Comparison of ENCODE assay signal across 13 mouse cellular contexts in the genomic region with DNA sequence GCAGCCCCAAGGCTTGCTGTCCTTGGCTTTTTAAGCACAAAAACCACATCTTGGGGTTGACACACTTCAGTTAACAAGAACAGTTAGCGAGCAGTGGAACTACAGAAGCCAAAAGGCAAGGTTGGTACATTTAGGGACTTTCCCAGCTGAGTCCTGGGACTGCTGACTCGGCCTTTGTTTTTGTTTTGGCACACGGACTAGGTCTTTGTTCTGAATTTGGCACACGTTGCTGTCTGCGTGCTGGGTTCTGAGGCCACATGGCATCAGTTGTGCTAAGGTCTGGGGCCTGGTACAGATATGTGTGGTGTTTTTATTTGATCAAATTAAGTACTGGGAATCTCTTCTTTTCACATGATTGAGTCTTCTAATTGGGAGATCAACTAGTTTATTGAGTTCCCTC.
DNase-seq lines count a peak whose midpoint lies in the region; ATAC-seq and TF ChIP-seq lines count a peak whose summit lies in the region.
"Had no signal": no experiment of that assay in that cellular context is flagged by ENCODE, and none has a peak within 500 bp of the region (broad histone marks: within the 10 kb centered on the region; RNA-seq: fewer than 3 reads in every experiment).

No protein-coding gene starts in this region.

- H3K9ac ChIP-seq in forebrain, embryonic 15.5 days (replicated peaks): no peak overlapping the region
- H3K9ac ChIP-seq in forebrain, embryonic 12.5 days: no peak overlapping the region
- no peak overlapping the region for H3K9ac ChIP-seq in hindbrain, postnatal 0 days (replicated peaks; ENCODE audit: low read length)
- no peak overlapping the region for H3K9ac ChIP-seq in intestine, embryonic 15.5 days
- H3K9ac ChIP-seq in kidney, embryonic 16.5 days (replicated peaks; ENCODE audit: low read length): no peak overlapping the region
- H3K9ac ChIP-seq: heart, embryonic 12.5 days had no signal

- H3K4me2 ChIP-seq in forebrain, embryonic 15.5 days (replicated peaks): no peak overlapping the region
- no peak overlapping the region for H3K4me2 ChIP-seq in forebrain, embryonic 12.5 days
- no peak overlapping the region for H3K4me2 ChIP-seq in hindbrain, postnatal 0 days (ENCODE audit: low read depth, low read length)
- no peak overlapping the region for H3K4me2 ChIP-seq in intestine, embryonic 15.5 days (replicated peaks)
- H3K4me2 ChIP-seq in kidney, embryonic 16.5 days (replicated peaks; ENCODE audit: low read depth, low read length): no peak overlapping the region
- H3K4me2 ChIP-seq: heart, embryonic 12.5 days had no signal

- H3K27ac ChIP-seq in forebrain, embryonic 15.5 days (replicated peaks): no peak overlapping the region
- H3K27ac ChIP-seq in forebrain, embryonic 12.5 days: no peak overlapping the region
- H3K27ac ChIP-seq in hindbrain, postnatal 0 days: peak overlapping the region; percentile 34; the same call in 1 of the 2 replicates
- H3K27ac ChIP-seq in intestine, embryonic 15.5 days: no peak overlapping the region
- H3K27ac ChIP-seq in kidney, embryonic 16.5 days (ENCODE audit: low read length): no peak overlapping the region
- H3K27ac ChIP-seq: layer of hippocampus, adult 2 months; macrophage had no signal

- DNase-seq in retina, postnatal 1 day: peak; percentile 30
- DNase-seq in retina, embryonic 14.5 days (ENCODE audit: low spot score): no peak
- peak; percentile 73 for DNase-seq in hindbrain, postnatal 0 days (ENCODE audit: low spot score)
- DNase-seq: adrenal gland, adult 8-10 months had no signal

- no peaks in the 10 kb centered on the region for H3K36me3 ChIP-seq in forebrain, embryonic 15.5 days
- H3K36me3 ChIP-seq in forebrain, embryonic 12.5 days (replicated peaks): no peaks in the 10 kb centered on the region
- H3K36me3 ChIP-seq in hindbrain, postnatal 0 days (ENCODE audit: insufficient read depth, low read length): no peaks in the 10 kb centered on the region
- no peaks in the 10 kb centered on the region for H3K36me3 ChIP-seq in intestine, embryonic 15.5 days
- no peaks in the 10 kb centered on the region for H3K36me3 ChIP-seq in kidney, embryonic 16.5 days (ENCODE audit: insufficient read depth, low read length)
- H3K36me3 ChIP-seq: heart, embryonic 12.5 days had no signal

- no peaks in the 10 kb centered on the region for H3K27me3 ChIP-seq in forebrain, embryonic 15.5 days
- no peaks in the 10 kb centered on the region for H3K27me3 ChIP-seq in forebrain, embryonic 12.5 days
- H3K27me3 ChIP-seq in hindbrain, postnatal 0 days (ENCODE audit: insufficient read depth, low read length): no peaks in the 10 kb centered on the region
- H3K27me3 ChIP-seq in intestine, embryonic 15.5 days (replicated peaks): no peaks in the 10 kb centered on the region
- H3K27me3 ChIP-seq in kidney, embryonic 16.5 days (ENCODE audit: insufficient read depth, low read length): no peaks in the 10 kb centered on the region
- H3K27me3 ChIP-seq: heart, embryonic 12.5 days had no signal

- no peaks in the 10 kb centered on the region for H3K9me3 ChIP-seq in forebrain, embryonic 15.5 days
- H3K9me3 ChIP-seq in forebrain, embryonic 12.5 days: no peaks in the 10 kb centered on the region
- H3K9me3 ChIP-seq in hindbrain, postnatal 0 days (ENCODE audit: low read length): no peaks in the 10 kb centered on the region
- H3K9me3 ChIP-seq in intestine, embryonic 15.5 days: no peaks in the 10 kb centered on the region
- no peaks in the 10 kb centered on the region for H3K9me3 ChIP-seq in kidney, embryonic 16.5 days (ENCODE audit: low read length)

- H3K4me1 ChIP-seq in forebrain, embryonic 15.5 days: peaks cover 5% of the 10 kb centered on the region; the same call in 1 of the 2 replicates
- H3K4me1 ChIP-seq in forebrain, embryonic 12.5 days: peaks cover 3% of the 10 kb centered on the region; the same call in 1 of the 2 replicates
- no peaks in the 10 kb centered on the region for H3K4me1 ChIP-seq in hindbrain, postnatal 0 days (ENCODE audit: insufficient read depth, low read length)
- H3K4me1 ChIP-seq in intestine, embryonic 15.5 days (replicated peaks): no peaks in the 10 kb centered on the region
- no peaks in the 10 kb centered on the region for H3K4me1 ChIP-seq in kidney, embryonic 16.5 days (ENCODE audit: insufficient read depth, low read length)
- H3K4me1 ChIP-seq: heart, embryonic 12.5 days had no signal

- 0 out of 2 replicates have a peak, but pooled peaks have one; percentile 43 for ATAC-seq in forebrain, embryonic 15.5 days (replicated peaks)
- ATAC-seq in forebrain, embryonic 12.5 days (ENCODE audit: low FRiP score): no peak
- ATAC-seq in hindbrain, postnatal 0 days: peak; percentile 69
- no peak for ATAC-seq in intestine, embryonic 15.5 days
- no peak for ATAC-seq in kidney, embryonic 16.5 days (ENCODE audit: low FRiP score, low TSS enrichment)
- no peak for ATAC-seq in CD4-positive, CD25-positive, alpha-beta regulatory T cell, adult 4 months
- ATAC-seq: intestine, postnatal 0 days had no signal

- no peak overlapping the region for H3K4me3 ChIP-seq in forebrain, embryonic 15.5 days
- no peak overlapping the region for H3K4me3 ChIP-seq in forebrain, embryonic 12.5 days (replicated peaks)
- H3K4me3 ChIP-seq in hindbrain, postnatal 0 days (ENCODE audit: low read length): no peak overlapping the region
- H3K4me3 ChIP-seq in intestine, embryonic 15.5 days (replicated peaks): no peak overlapping the region
- no peak overlapping the region for H3K4me3 ChIP-seq in kidney, embryonic 16.5 days (ENCODE audit: low read length)
- H3K4me3 ChIP-seq: heart, embryonic 12.5 days; layer of hippocampus, adult 2 months had no signal

- no peak for TF ChIP-seq CTCF in hindbrain, postnatal 0 days (IDR thresholded peaks at IDR 0.05; ENCODE audit: low read depth)

- 17% methylated on average over 5 of the region's 5 CpGs for WGBS in forebrain, embryonic 15.5 days
- WGBS in forebrain, embryonic 12.5 days: 42% methylated on average over 5 of the region's 5 CpGs
- WGBS in hindbrain, postnatal 0 days: 24% methylated on average over 5 of the region's 5 CpGs
- 74% methylated on average over 5 of the region's 5 CpGs for WGBS in intestine, embryonic 15.5 days
- 56% methylated on average over 5 of the region's 5 CpGs for WGBS in kidney, embryonic 16.5 days

Comparison
In these comparisons a context has a peak if more than half of its experiments do, and no peak if none do; other contexts are left out.
1. ATAC-seq: peak in forebrain, embryonic 15.5 days (single experiment) and hindbrain, postnatal 0 days (single experiment); none in forebrain, embryonic 12.5 days (single experiment), intestine, embryonic 15.5 days (single experiment), kidney, embryonic 16.5 days (single experiment) and CD4-positive, CD25-positive, alpha-beta regulatory T cell, adult 4 months (single experiment).